Mouse (Mus musculus) large intestine, adult 2 months (tissue): ENCODE measurements around the gene Olfr1396. TPM values are rescaled to one million over a fixed set of nuclear protein-coding genes. Genes with fewer than 3 reads are reported as not detected.
"Not testable (repeated sequence)": the region's sequence is repeated elsewhere in the genome, so short reads cannot be mapped to it uniquely, and the experiment has no call there.

Experiments used
- DNase-seq: peaks from one replicate; pipeline ENCODE4 v3.0.0-alpha.2; 2012; ENCODE audit warnings: low read depth, low spot score
- WGBS: fragments of 180-500 bp; shearing (Covaris S2); methylation state at CpG from one replicate; pipeline ENCODE4 v1.1.7; 2018; 5-methylcytosine and 5-hydroxymethylcytosine counted together
- polyA plus RNA-seq: library from polyadenylated mRNA; depleted of rRNA; stranded (reverse); fragments of >200 nt; gene quantifications from 2 replicates; pipeline ENCODE4 v1.2.3, GENCODE M21; 2012; rRNA removed

The Olfr1396 gene
- polyA plus RNA-seq, 1 experiment, result not detected

DNA sequence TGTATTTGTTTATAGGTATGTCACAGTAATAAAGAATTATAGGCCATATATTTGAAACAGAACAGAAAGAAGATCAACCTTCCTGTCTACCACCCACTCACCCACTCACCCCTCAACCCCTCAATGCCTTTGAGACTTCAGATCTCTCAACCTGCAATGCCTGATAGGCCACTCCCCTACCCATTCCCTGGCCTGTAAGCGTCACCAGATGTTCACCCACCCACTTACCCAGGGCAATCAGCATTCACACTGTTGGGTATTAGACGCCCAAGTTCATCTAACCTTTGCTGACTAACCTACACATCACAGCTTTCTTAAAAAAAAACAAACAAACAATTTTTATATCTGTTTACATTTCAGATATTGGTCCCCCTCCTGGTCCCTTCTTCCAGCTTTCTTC, 52.8 kb downstream of the Olfr1396 start:
- 64% methylated on average over 2 of the region's 2 CpGs for WGBS
- DNase-seq, result not testable (repeated sequence)

DNA sequence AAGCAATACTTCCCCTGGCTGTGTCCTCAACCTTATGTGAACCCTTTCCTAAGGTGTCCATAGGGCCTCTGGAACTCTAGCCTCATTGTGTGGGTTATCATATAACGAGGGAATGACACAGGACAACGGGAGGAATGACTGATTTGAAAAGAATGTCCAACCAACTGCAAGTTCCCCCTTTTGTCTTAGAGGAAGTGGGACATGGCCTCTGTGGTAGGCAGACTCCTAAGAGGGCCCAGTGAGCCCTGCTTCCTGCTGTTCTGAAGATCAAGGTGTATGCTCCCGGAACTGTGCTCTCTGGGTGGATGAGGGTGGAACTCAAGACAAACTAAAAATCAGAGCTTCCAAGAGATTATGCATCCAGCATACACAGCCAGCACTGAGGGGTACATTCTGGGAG, 54.6 kb downstream of the Olfr1396 start:
- WGBS, result 64% methylated on average over 2 of the region's 3 CpGs
- not testable (repeated sequence) for DNase-seq

Other genes starting within 250 kb of the Olfr1396 start
- gene Irgm1, start 243.2 kb downstream of the Olfr1396 start, polyA plus RNA-seq, result 26.2 and 26.6 TPM in 2 replicates
- 3.3 and 8.2 TPM in 2 replicates for gene Gm5431, start 212.7 kb downstream of the Olfr1396 start, polyA plus RNA-seq
- 51.6 and 64.4 TPM in 2 replicates for gene Psme2b, start 168.7 kb downstream of the Olfr1396 start, polyA plus RNA-seq
- 0.63 and 1.6 TPM in 2 replicates for gene Olfr56, start 136.0 kb downstream of the Olfr1396 start, polyA plus RNA-seq
- 0.86 and 2.9 TPM in 2 replicates for gene 9930111J21Rik1, start 135.5 kb downstream of the Olfr1396 start, polyA plus RNA-seq
- 0.27 and 1.3 TPM in 2 replicates for gene Gm12185, start 122.6 kb downstream of the Olfr1396 start, polyA plus RNA-seq
- 2.7 and 3.4 TPM in 2 replicates for gene Tgtp1, start 120.7 kb downstream of the Olfr1396 start, polyA plus RNA-seq
- 0.42 and 1.9 TPM in 2 replicates for gene 9930111J21Rik2, start 63.6 kb downstream of the Olfr1396 start, polyA plus RNA-seq
- gene Tgtp2, start 50.7 kb downstream of the Olfr1396 start, polyA plus RNA-seq, result 20.1 and 21.4 TPM in 2 replicates
- 26.9 and 30.2 TPM in 2 replicates for gene Ifi47, start 38.3 kb downstream of the Olfr1396 start, polyA plus RNA-seq
- not detected in 2 replicates for gene Olfr1395, start 27.4 kb upstream of the Olfr1396 start, polyA plus RNA-seq
- gene Olfr1394, start 39.5 kb upstream of the Olfr1396 start, polyA plus RNA-seq, result not detected in 2 replicates
- 0.10 and 0.30 TPM in 2 replicates for gene Btnl9, start 72.3 kb upstream of the Olfr1396 start, polyA plus RNA-seq
- 1.1 and 1.8 TPM in 2 replicates for gene Zfp62, start 88.4 kb upstream of the Olfr1396 start, polyA plus RNA-seq
- gene Mgat1, start 129.3 kb upstream of the Olfr1396 start, polyA plus RNA-seq, result 120 and 150 TPM in 2 replicates
- 0.19 and 0.32 TPM in 2 replicates for gene Olfr1393, start 163.4 kb upstream of the Olfr1396 start, polyA plus RNA-seq
- 0.18 and 0.29 TPM in 2 replicates for gene Olfr1392, start 170.4 kb upstream of the Olfr1396 start, polyA plus RNA-seq
- not detected in 2 replicates for gene Olfr10, start 189.9 kb upstream of the Olfr1396 start, polyA plus RNA-seq
- not detected in 2 replicates for gene Olfr1391, start 207.9 kb upstream of the Olfr1396 start, polyA plus RNA-seq
- not detected in 2 replicates for gene Olfr1390, start 220.3 kb upstream of the Olfr1396 start, polyA plus RNA-seq